Mouse (Mus musculus): ENCODE measurements around the gene Arhgef3.
"Not testable (repeated sequence)": the region's sequence is repeated elsewhere in the genome, so short reads cannot be mapped to it uniquely, and the experiment has no call there.

The Arhgef3 gene

GRCm38 (mm10) chr14:27231974-27232780, 117.5 kb downstream of the Arhgef3 start:
- DNase-seq (ENCODE audit: low spot score), result no peak

GRCm38 (mm10) chr14:27233056-27233455, 118.4 kb downstream of the Arhgef3 start:
- DNase-seq (ENCODE audit: low spot score), result no peak

GRCm38 (mm10) chr14:27233656-27234055, 119.0 kb downstream of the Arhgef3 start:
- no peak for DNase-seq (ENCODE audit: low spot score)

GRCm38 (mm10) chr14:27234270-27234840, 119.7 kb downstream of the Arhgef3 start:
- no peak for DNase-seq (ENCODE audit: low spot score)

- DNase-seq (ENCODE audit: low spot score), result no peak
Measured at GRCm38 (mm10) chr14:27235897-27236553, 121.3 kb downstream of the Arhgef3 start.

GRCm38 (mm10) chr14:27237522-27238187, 123.0 kb downstream of the Arhgef3 start:
- peak; percentile 78 for DNase-seq (ENCODE audit: low spot score)

GRCm38 (mm10) chr14:27238600-27239118, 124.0 kb downstream of the Arhgef3 start:
- no peak for DNase-seq (ENCODE audit: low spot score)

GRCm38 (mm10) chr14:27239551-27240091, 124.9 kb downstream of the Arhgef3 start:
- DNase-seq (ENCODE audit: low spot score), result no peak

- no peak for DNase-seq (ENCODE audit: low spot score)
Measured at GRCm38 (mm10) chr14:27242253-27242652, 127.6 kb downstream of the Arhgef3 start.

GRCm38 (mm10) chr14:27242769-27243168, 128.1 kb downstream of the Arhgef3 start:
- DNase-seq (ENCODE audit: low spot score), result no peak

- no peak for DNase-seq (ENCODE audit: low spot score)
Measured at GRCm38 (mm10) chr14:27243585-27243984, 128.9 kb downstream of the Arhgef3 start.

- no peak for DNase-seq (ENCODE audit: low spot score)
Measured at GRCm38 (mm10) chr14:27244898-27245297, 130.2 kb downstream of the Arhgef3 start.

GRCm38 (mm10) chr14:27246424-27246823, 131.7 kb downstream of the Arhgef3 start:
- DNase-seq (ENCODE audit: low spot score), result no peak

- not testable (repeated sequence) for DNase-seq (ENCODE audit: low spot score)
Measured at GRCm38 (mm10) chr14:27246948-27247347, 132.2 kb downstream of the Arhgef3 start.

- DNase-seq (ENCODE audit: low spot score), result no peak
Measured at GRCm38 (mm10) chr14:27249121-27249520, 134.4 kb downstream of the Arhgef3 start.

GRCm38 (mm10) chr14:27250281-27250789, 135.6 kb downstream of the Arhgef3 start:
- DNase-seq (ENCODE audit: low spot score), result no peak

GRCm38 (mm10) chr14:27253391-27253790, 138.7 kb downstream of the Arhgef3 start:
- DNase-seq (ENCODE audit: low spot score), result no peak

GRCm38 (mm10) chr14:27262349-27262748, 147.7 kb downstream of the Arhgef3 start:
- DNase-seq (ENCODE audit: low spot score), result no peak

GRCm38 (mm10) chr14:27266601-27267000, 151.9 kb downstream of the Arhgef3 start:
- peak; percentile 35 for DNase-seq (ENCODE audit: low spot score)

GRCm38 (mm10) chr14:27268137-27268536, 153.4 kb downstream of the Arhgef3 start:
- DNase-seq (ENCODE audit: low spot score), result no peak

GRCm38 (mm10) chr14:27268986-27269700, 154.4 kb downstream of the Arhgef3 start:
- DNase-seq (ENCODE audit: low spot score), result no peak
